Mouse (Mus musculus): ENCODE measurements at regions not wholly inside any gene's neighbourhood (a gene's known extent, or its start where the extent isn't known, plus 50 kb on each side); places are given as distances from the start of the nearest gene placed in this dataset.
A peak's percentile ranks its signal among the peaks of the same experiment; 100 is the strongest.

- Histone ChIP-seq H3K4me3 (replicated peaks) (no peak overlapping the region), H3K36me3 (no peaks in the 10 kb centered on the region), H3K9ac (replicated peaks) (no peak overlapping the region), H3K4me1 (peaks cover 10% of the 10 kb centered on the region), H3K27me3 (replicated peaks) (no peaks in the 10 kb centered on the region), H3K9me3 (replicated peaks) (no peaks in the 10 kb centered on the region), H3K27ac (replicated peaks) (no peak overlapping the region), H3K4me2 (no peak overlapping the region)
- no peak for ATAC-seq (ENCODE audit: low FRiP score)
- 76% methylated on average over 8 of the region's 8 CpGs for WGBS
These were observed 108.7 kb upstream of the Tmem150c start for GRCm38 (mm10) chr5:100268111-100268878.

- Histone ChIP-seq H3K27me3 (replicated peaks) (no peaks in the 10 kb centered on the region), H3K27ac (replicated peaks) (no peak overlapping the region; the same call in 1 of the 2 replicates), H3K4me1 (peaks cover 10% of the 10 kb centered on the region), H3K36me3 (no peaks in the 10 kb centered on the region), H3K4me3 (replicated peaks) (no peak overlapping the region), H3K4me2 (no peak overlapping the region), H3K9ac (replicated peaks) (no peak overlapping the region), H3K9me3 (replicated peaks) (no peaks in the 10 kb centered on the region)
- ATAC-seq (ENCODE audit: low FRiP score) = peak; percentile 61; the same call in 1 of the 2 replicates
- 54% methylated on average over 17 of the region's 17 CpGs for WGBS
These were observed 107.3 kb upstream of the Tmem150c start for GRCm38 (mm10) chr5:100266671-100267510.

- no peak overlapping the region for H3K4me2 ChIP-seq
- no peak for ATAC-seq (ENCODE audit: low FRiP score)
- WGBS = 64% methylated on average over 8 of the region's 8 CpGs
- H3K4me1 ChIP-seq = peaks cover 5% of the 10 kb centered on the region
- H3K4me3 ChIP-seq (replicated peaks) = no peak overlapping the region
- H3K27ac ChIP-seq (replicated peaks) = peak overlapping the region; percentile 24; the same call in 1 of the 2 replicates
- no peak overlapping the region for H3K9ac ChIP-seq (replicated peaks)
- no peaks in the 10 kb centered on the region for H3K9me3 ChIP-seq (replicated peaks)
- H3K27me3 ChIP-seq (replicated peaks) = no peaks in the 10 kb centered on the region
- H3K36me3 ChIP-seq = no peaks in the 10 kb centered on the region
These were observed 100.4 kb upstream of the Tmem150c start for GRCm38 (mm10) chr5:100259803-100260693.

- WGBS = 57% methylated on average over 12 of the region's 12 CpGs
- no peaks in the 10 kb centered on the region for H3K36me3 ChIP-seq
- no peaks in the 10 kb centered on the region for H3K9me3 ChIP-seq (replicated peaks)
- no peak overlapping the region for H3K4me2 ChIP-seq
- H3K4me3 ChIP-seq (replicated peaks) = no peak overlapping the region
- H3K9ac ChIP-seq (replicated peaks) = no peak overlapping the region
- H3K27me3 ChIP-seq (replicated peaks) = no peaks in the 10 kb centered on the region
- H3K27ac ChIP-seq (replicated peaks) = peak overlapping the region; percentile 24; the same call in 1 of the 2 replicates
- H3K4me1 ChIP-seq = peaks cover 5% of the 10 kb centered on the region
- no peak for ATAC-seq (ENCODE audit: low FRiP score)
These were observed 99.5 kb upstream of the Tmem150c start for GRCm38 (mm10) chr5:100258952-100259710.

- Histone ChIP-seq H3K9me3 (replicated peaks) (no peaks in the 10 kb centered on the region), H3K27me3 (replicated peaks) (no peaks in the 10 kb centered on the region), H3K9ac (replicated peaks) (no peak overlapping the region), H3K4me3 (replicated peaks) (no peak overlapping the region), H3K36me3 (no peaks in the 10 kb centered on the region), H3K27ac (replicated peaks) (no peak overlapping the region), H3K4me2 (no peak overlapping the region), H3K4me1 (peaks cover 5% of the 10 kb centered on the region)
- WGBS = 92% methylated on average over 9 of the region's 9 CpGs
- no peak for ATAC-seq (ENCODE audit: low FRiP score)
These were observed 95.7 kb upstream of the Tmem150c start for GRCm38 (mm10) chr5:100255276-100255675.

- 95% methylated on average over 6 of the region's 6 CpGs for WGBS
- no peaks in the 10 kb centered on the region for H3K27me3 ChIP-seq (replicated peaks)
- no peak for ATAC-seq (ENCODE audit: low FRiP score)
These were observed 92.4 kb upstream of the Tmem150c start for GRCm38 (mm10) chr5:100252036-100252435.

GRCm38 (mm10) chr5:100249757-100250156 lies 90.1 kb upstream of the Tmem150c start:
- Histone ChIP-seq H3K4me2 (no peak overlapping the region), H3K36me3 (no peaks in the 10 kb centered on the region), H3K4me1 (no peaks in the 10 kb centered on the region), H3K27ac (replicated peaks) (no peak overlapping the region), H3K27me3 (replicated peaks) (no peaks in the 10 kb centered on the region), H3K9ac (replicated peaks) (no peak overlapping the region), H3K4me3 (replicated peaks) (no peak overlapping the region), H3K9me3 (replicated peaks) (no peaks in the 10 kb centered on the region)
- ATAC-seq (ENCODE audit: low FRiP score) = no peak
- WGBS = 61% methylated on average over 3 of the region's 3 CpGs

More at GRCm38 (mm10) chr5:100252036-100252435, 92.4 kb upstream of the Tmem150c start:
- Histone ChIP-seq H3K4me1 (no peaks in the 10 kb centered on the region), H3K27ac (replicated peaks) (no peak overlapping the region), H3K9me3 (replicated peaks) (no peaks in the 10 kb centered on the region), H3K36me3 (no peaks in the 10 kb centered on the region), H3K4me2 (no peak overlapping the region), H3K4me3 (replicated peaks) (no peak overlapping the region), H3K9ac (replicated peaks) (no peak overlapping the region)

- Histone ChIP-seq H3K9me3 (replicated peaks) (no peaks in the 10 kb centered on the region), H3K4me2 (no peak overlapping the region), H3K4me1 (no peaks in the 10 kb centered on the region), H3K36me3 (no peaks in the 10 kb centered on the region), H3K9ac (replicated peaks) (no peak overlapping the region), H3K27me3 (replicated peaks) (no peaks in the 10 kb centered on the region), H3K4me3 (replicated peaks) (no peak overlapping the region), H3K27ac (replicated peaks) (no peak overlapping the region)
- 84% methylated on average over 5 of the region's 5 CpGs for WGBS
- no peak for ATAC-seq (ENCODE audit: low FRiP score)
These were observed 89.0 kb upstream of the Tmem150c start for GRCm38 (mm10) chr5:100248611-100249010.

GRCm38 (mm10) chr5:100246709-100247108 lies 87.1 kb upstream of the Tmem150c start:
- Histone ChIP-seq H3K36me3 (no peaks in the 10 kb centered on the region), H3K27ac (replicated peaks) (no peak overlapping the region), H3K9me3 (replicated peaks) (no peaks in the 10 kb centered on the region), H3K4me3 (replicated peaks) (no peak overlapping the region), H3K9ac (replicated peaks) (no peak overlapping the region), H3K4me2 (no peak overlapping the region), H3K27me3 (replicated peaks) (no peaks in the 10 kb centered on the region), H3K4me1 (no peaks in the 10 kb centered on the region)
- ATAC-seq (ENCODE audit: low FRiP score) = no peak
- 96% methylated on average over 2 of the region's 2 CpGs for WGBS

GRCm38 (mm10) chr5:100244811-100245210 lies 85.2 kb upstream of the Tmem150c start:
- Histone ChIP-seq H3K36me3 (no peaks in the 10 kb centered on the region), H3K27me3 (replicated peaks) (no peaks in the 10 kb centered on the region), H3K4me3 (replicated peaks) (no peak overlapping the region), H3K27ac (replicated peaks) (no peak overlapping the region), H3K4me2 (no peak overlapping the region), H3K4me1 (no peaks in the 10 kb centered on the region), H3K9ac (replicated peaks) (no peak overlapping the region), H3K9me3 (replicated peaks) (no peaks in the 10 kb centered on the region)
- no peak for ATAC-seq (ENCODE audit: low FRiP score)
- WGBS = 72% methylated on average over 3 of the region's 3 CpGs

GRCm38 (mm10) chr5:100240876-100241275 lies 81.3 kb upstream of the Tmem150c start:
- WGBS = 73% methylated on average over 6 of the region's 6 CpGs
- ATAC-seq (ENCODE audit: low FRiP score) = no peak

More at GRCm38 (mm10) chr5:100240876-100241275, 81.3 kb upstream of the Tmem150c start:
- H3K4me2 ChIP-seq = no peak overlapping the region
- H3K9ac ChIP-seq (replicated peaks) = no peak overlapping the region
- H3K9me3 ChIP-seq (replicated peaks) = no peaks in the 10 kb centered on the region
- H3K27me3 ChIP-seq (replicated peaks) = no peaks in the 10 kb centered on the region
- H3K4me3 ChIP-seq (replicated peaks) = no peak overlapping the region
- H3K36me3 ChIP-seq = no peaks in the 10 kb centered on the region
- H3K4me1 ChIP-seq = no peaks in the 10 kb centered on the region
- H3K27ac ChIP-seq (replicated peaks) = no peak overlapping the region
